Mouse (Mus musculus): Measurements from ENCODE around the gene Gm5447.

- TF ChIP-seq CTCF (IDR thresholded peaks at IDR 0.05; ENCODE audit: borderline replicate concordance, control insufficient read depth, extremely low read depth, insufficient read depth, low read length, poor library complexity) (no peak), POLR2A (IDR thresholded peaks at IDR 0.05; ENCODE audit: control insufficient read depth, extremely low read depth, insufficient read depth, low read length, poor library complexity) (no peak)
Measured at GRCm38 (mm10) chr13:30985275-30985597, 11.2 kb downstream of the Gm5447 start.
